Mouse (Mus musculus) limb, embryonic 10.5 days (tissue): Measurements from ENCODE around the gene 1700008O03Rik. TPM values are rescaled to one million over a fixed set of nuclear protein-coding genes. Genes with fewer than 3 reads are reported as not detected.

ENCODE experiments used
- DNase-seq: peaks from one replicate; pipeline ENCODE4 v3.0.0-alpha.2; 2017; ENCODE audit warnings: low spot score
- H3K27ac ChIP-seq: fragments of 300-500 bp; sonication (generic); 2 replicates; pipeline ENCODE4 v1.5.1; 2016; ENCODE audit warnings: mild to moderate bottlenecking
- H3K27me3 ChIP-seq: fragments of 300-500 bp; sonication (generic); 2 replicates; pipeline ENCODE4 v1.6.1; 2016; ENCODE audit warnings: low read depth, mild to moderate bottlenecking; ENCODE audit not compliant: poor library complexity, severe bottlenecking
- H3K36me3 ChIP-seq: fragments of 300-500 bp; sonication (generic); 2 replicates; pipeline ENCODE4 v1.6.1; 2016; ENCODE audit warnings: mild to moderate bottlenecking, moderate library complexity
- H3K4me1 ChIP-seq: fragments of 300-500 bp; sonication (generic); 2 replicates; pipeline ENCODE4 v1.6.1; 2016
- H3K4me3 ChIP-seq: fragments of 300-500 bp; sonication (generic); 2 replicates; pipeline ENCODE4 v1.5.1; 2016; ENCODE audit warnings: mild to moderate bottlenecking, moderate library complexity
- H3K9me3 ChIP-seq: fragments of 300-500 bp; sonication (generic); replicated peaks from 2 replicates; pipeline ENCODE4 v1.6.1; 2016; ENCODE audit warnings: mild to moderate bottlenecking
- WGBS: fragments of 180-500 bp; shearing (Covaris S2); methylation state at CpG from one replicate; pipeline ENCODE4 v1.1.7; 2016; 5-methylcytosine and 5-hydroxymethylcytosine counted together
- polyA plus RNA-seq: library from polyadenylated mRNA; unstranded; fragments of >200 nt; fragmentation: Nextera tagmentation; extraction: Ambion mirVana; gene quantifications from 2 replicates; pipeline ENCODE4 v1.2.1, GENCODE M21; 2016

Gene 1700008O03Rik
- polyA plus RNA-seq, 1 experiment from 2014 or later = 0.50 TPM

- H3K27ac ChIP-seq = no peak overlapping the region
- no peaks in the 10 kb centered on the region for H3K36me3 ChIP-seq
- H3K9me3 ChIP-seq = no peaks in the 10 kb centered on the region
- peak overlapping the region; percentile 34; the same call in 1 of the 2 replicates for H3K4me3 ChIP-seq
- H3K27me3 ChIP-seq = peaks cover 100% of the 10 kb centered on the region
- WGBS = 4% methylated on average over 71 of the region's 71 CpGs
- H3K4me1 ChIP-seq = peaks cover 46% of the 10 kb centered on the region
- DNase-seq = peak; percentile 44
These were observed 33.5 kb downstream of the 1700008O03Rik start for GRCm38 (mm10) chr7:44351881-44352749.

GRCm38 (mm10) chr7:44350957-44351711 lies 34.5 kb downstream of the 1700008O03Rik start:
- H3K36me3 ChIP-seq = no peaks in the 10 kb centered on the region
- WGBS = 3% methylated on average over 25 of the region's 25 CpGs
- peaks cover 36% of the 10 kb centered on the region for H3K4me1 ChIP-seq
- peak overlapping the region; percentile 62 for H3K27ac ChIP-seq
- peak; percentile 85 for DNase-seq
- H3K27me3 ChIP-seq = peaks cover 97% of the 10 kb centered on the region
- no peaks in the 10 kb centered on the region for H3K9me3 ChIP-seq
- peak overlapping the region; percentile 45 for H3K4me3 ChIP-seq

GRCm38 (mm10) chr7:44349043-44349442 lies 36.6 kb downstream of the 1700008O03Rik start:
- H3K4me1 ChIP-seq = peaks cover 32% of the 10 kb centered on the region
- 16% methylated on average over 3 of the region's 3 CpGs for WGBS

GRCm38 (mm10) chr7:44344622-44345021 lies 41.0 kb downstream of the 1700008O03Rik start:
- no peaks in the 10 kb centered on the region for H3K9me3 ChIP-seq
- peaks cover 8% of the 10 kb centered on the region for H3K4me1 ChIP-seq
- 71% methylated on average over 12 of the region's 12 CpGs for WGBS
- H3K36me3 ChIP-seq = no peaks in the 10 kb centered on the region
- H3K27me3 ChIP-seq = peaks cover 96% of the 10 kb centered on the region
- H3K4me3 ChIP-seq = no peak overlapping the region
- DNase-seq = no peak
- no peak overlapping the region for H3K27ac ChIP-seq

More at GRCm38 (mm10) chr7:44349043-44349442, 36.6 kb downstream of the 1700008O03Rik start:
- Histone ChIP-seq H3K9me3 (no peaks in the 10 kb centered on the region), H3K36me3 (no peaks in the 10 kb centered on the region), H3K4me3 (no peak overlapping the region), H3K27ac (no peak overlapping the region), H3K27me3 (peaks cover 96% of the 10 kb centered on the region)
- no peak for DNase-seq

- Histone ChIP-seq H3K36me3 (no peaks in the 10 kb centered on the region), H3K27ac (no peak overlapping the region), H3K4me1 (peaks cover 8% of the 10 kb centered on the region), H3K9me3 (no peaks in the 10 kb centered on the region), H3K27me3 (peaks cover 96% of the 10 kb centered on the region), H3K4me3 (peak overlapping the region; percentile 6)
- 19% methylated on average over 11 of the region's 11 CpGs for WGBS
- no peak for DNase-seq
These were observed 42.1 kb downstream of the 1700008O03Rik start for GRCm38 (mm10) chr7:44343459-44344015.

- no peaks in the 10 kb centered on the region for H3K9me3 ChIP-seq
- H3K27me3 ChIP-seq = peaks cover 96% of the 10 kb centered on the region
- H3K36me3 ChIP-seq = no peaks in the 10 kb centered on the region
- no peak overlapping the region for H3K27ac ChIP-seq
- H3K4me1 ChIP-seq = peaks cover 8% of the 10 kb centered on the region
- 71% methylated on average over 5 of the region's 5 CpGs for WGBS
- DNase-seq = no peak
- no peak overlapping the region for H3K4me3 ChIP-seq
These were observed 43.9 kb downstream of the 1700008O03Rik start for GRCm38 (mm10) chr7:44341714-44342113.

GRCm38 (mm10) chr7:44341119-44341518 lies 44.5 kb downstream of the 1700008O03Rik start:
- H3K4me1 ChIP-seq = peaks cover 10% of the 10 kb centered on the region
- H3K9me3 ChIP-seq = no peaks in the 10 kb centered on the region
- no peak for DNase-seq
- H3K4me3 ChIP-seq = no peak overlapping the region
- no peak overlapping the region for H3K27ac ChIP-seq
- H3K36me3 ChIP-seq = no peaks in the 10 kb centered on the region
- H3K27me3 ChIP-seq = peaks cover 99% of the 10 kb centered on the region
- WGBS = 88% methylated on average over 10 of the region's 10 CpGs

- peaks cover 100% of the 10 kb centered on the region for H3K27me3 ChIP-seq
These were observed 45.4 kb downstream of the 1700008O03Rik start for GRCm38 (mm10) chr7:44340226-44340625.

GRCm38 (mm10) chr7:44337121-44337849 lies 48.3 kb downstream of the 1700008O03Rik start:
- 5% methylated on average over 32 of the region's 32 CpGs for WGBS
- peaks cover 12% of the 10 kb centered on the region for H3K4me1 ChIP-seq
- no peak overlapping the region for H3K4me3 ChIP-seq

More at GRCm38 (mm10) chr7:44340226-44340625, 45.4 kb downstream of the 1700008O03Rik start:
- Histone ChIP-seq H3K9me3 (no peaks in the 10 kb centered on the region), H3K4me1 (peaks cover 19% of the 10 kb centered on the region), H3K4me3 (no peak overlapping the region), H3K27ac (no peak overlapping the region), H3K36me3 (no peaks in the 10 kb centered on the region)
- 69% methylated on average over 6 of the region's 6 CpGs for WGBS
- DNase-seq = no peak

GRCm38 (mm10) chr7:44336046-44337021 lies 49.3 kb downstream of the 1700008O03Rik start:
- Histone ChIP-seq H3K4me1 (peaks cover 12% of the 10 kb centered on the region), H3K9me3 (no peaks in the 10 kb centered on the region), H3K27me3 (peaks cover 91% of the 10 kb centered on the region), H3K36me3 (no peaks in the 10 kb centered on the region), H3K27ac (no peak overlapping the region), H3K4me3 (peak overlapping the region; percentile 51)
- 3% methylated on average over 53 of the region's 54 CpGs for WGBS
- no peak for DNase-seq

More at GRCm38 (mm10) chr7:44337121-44337849, 48.3 kb downstream of the 1700008O03Rik start:
- peaks cover 96% of the 10 kb centered on the region for H3K27me3 ChIP-seq
- H3K27ac ChIP-seq = no peak overlapping the region
- no peak for DNase-seq
- H3K36me3 ChIP-seq = no peaks in the 10 kb centered on the region
- no peaks in the 10 kb centered on the region for H3K9me3 ChIP-seq

- 4% methylated on average over 34 of the region's 40 CpGs for WGBS
- Histone ChIP-seq H3K36me3 (no peaks in the 10 kb centered on the region), H3K27me3 (peaks cover 83% of the 10 kb centered on the region), H3K4me1 (peaks cover 12% of the 10 kb centered on the region), H3K27ac (no peak overlapping the region), H3K9me3 (no peaks in the 10 kb centered on the region), H3K4me3 (peak overlapping the region; percentile 51)
- DNase-seq = peak; percentile 82
These were observed 50.4 kb downstream of the 1700008O03Rik start for GRCm38 (mm10) chr7:44335031-44335878.
